Mouse (Mus musculus) kidney, adult 8-10 months (tissue): ENCODE results near the gene Higd1a.
A peak's percentile ranks its signal among the peaks of the same experiment; 100 is the strongest.

Experiments
- DNase-seq, 2 experiments: peaks; one replicate each; pipeline ENCODE4 v3.0.0; 2022

Gene Higd1a

DNA sequence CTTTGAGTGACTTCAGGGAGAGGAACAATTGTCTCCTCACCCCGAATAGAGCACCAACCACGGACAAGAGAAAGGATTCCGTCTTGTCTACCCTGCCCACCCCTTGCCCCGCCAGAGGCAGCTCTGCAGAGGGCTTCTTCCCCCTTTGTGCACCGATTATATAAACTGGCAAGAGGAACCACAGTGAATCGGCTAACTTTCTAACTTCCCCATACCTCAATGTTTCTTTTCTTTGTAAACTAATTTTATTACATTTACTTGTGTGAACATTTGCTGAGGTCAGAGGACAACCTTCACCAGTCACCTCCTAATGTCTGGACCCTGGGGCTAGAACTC is at the start of gene Higd1a:
Gene Higd1a (minus strand): TSS at position 210 of the 336 bp plus-strand sequence.
- DNase-seq: no peak

DNA sequence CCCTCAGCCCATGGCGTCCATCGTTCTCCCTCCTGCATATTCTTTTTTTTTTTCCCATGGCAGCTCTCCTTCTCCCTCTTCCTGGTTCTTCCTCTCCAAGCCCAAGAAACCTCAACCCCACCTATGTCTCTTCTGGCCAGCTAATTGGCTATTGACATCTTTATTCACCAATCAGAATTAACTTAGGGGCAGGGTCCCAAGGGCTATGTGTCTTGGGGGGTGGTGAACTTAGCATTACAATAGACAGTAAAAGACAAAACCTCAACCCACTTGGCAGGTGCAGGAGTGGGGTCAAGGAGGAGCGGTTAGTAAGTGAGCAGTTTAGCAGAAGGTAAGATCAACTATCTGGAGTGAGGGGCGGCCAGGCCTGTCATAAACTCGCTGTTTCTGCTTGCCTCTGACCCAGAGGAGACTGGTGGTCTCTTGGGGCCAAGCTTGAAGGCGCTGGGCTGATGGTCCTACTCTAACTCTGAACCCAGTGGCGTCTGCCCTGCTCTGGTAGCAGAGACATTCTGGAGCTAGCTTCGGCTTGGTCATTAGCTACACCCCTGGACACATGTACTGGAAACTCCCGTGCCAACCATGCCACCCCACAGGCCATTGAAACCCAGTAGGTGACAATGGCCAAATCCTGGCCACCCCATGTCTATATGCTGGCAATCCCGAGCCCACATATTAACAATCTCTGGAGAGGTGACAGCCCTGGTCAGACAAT is 49.4 kb upstream of the Higd1a start:
- no peak for DNase-seq

DNA sequence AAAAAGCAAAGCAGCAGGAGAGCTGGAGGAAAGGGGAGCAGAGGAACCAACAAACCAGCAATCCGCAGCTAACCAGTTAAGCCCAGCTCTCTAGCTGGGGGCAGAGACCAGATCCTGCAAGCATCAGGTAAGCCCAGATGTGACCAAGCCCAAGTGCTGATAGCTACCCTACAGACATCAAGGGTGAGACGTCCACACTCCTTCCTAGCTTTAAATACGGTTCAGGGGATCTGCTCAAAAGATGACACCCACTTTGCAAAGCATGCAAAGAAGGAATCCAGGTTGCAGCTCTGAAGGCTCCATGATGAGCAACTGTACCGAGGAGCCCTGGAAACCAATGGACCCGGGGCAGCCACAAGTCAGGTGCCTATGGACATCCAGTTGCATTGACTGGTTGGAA is 48.3 kb upstream of the Higd1a start:
- no peak for DNase-seq

DNA sequence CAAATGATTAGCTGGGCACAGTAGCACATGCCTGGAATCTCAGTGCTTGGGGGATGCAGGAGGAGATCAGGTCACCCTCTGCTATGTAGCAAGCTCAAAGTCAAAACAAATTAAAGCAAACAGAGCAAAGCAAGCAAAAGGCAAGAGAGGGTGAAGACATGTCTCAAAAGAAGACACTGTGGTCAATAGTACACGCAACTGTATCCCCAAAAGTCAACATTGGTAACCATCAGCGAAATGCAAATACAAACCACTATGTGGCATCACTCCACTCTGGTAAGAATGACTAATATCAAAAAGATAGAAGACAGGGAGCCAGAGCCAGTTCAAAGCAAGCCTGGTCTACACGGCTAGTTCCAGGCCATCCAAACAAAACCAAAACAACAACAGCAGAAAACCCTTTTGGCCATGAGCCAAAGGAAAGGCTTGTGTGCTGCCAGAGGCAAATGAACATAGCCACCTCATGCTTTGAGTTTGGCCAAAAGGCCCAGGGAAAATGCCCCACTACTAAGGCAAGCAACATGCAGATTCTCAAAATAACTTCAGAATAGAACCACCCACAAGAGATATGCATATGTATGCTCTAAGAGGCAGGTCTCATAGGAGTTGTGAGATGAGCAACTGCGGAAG is 47.5 kb upstream of the Higd1a start:
- no peak for DNase-seq

DNA sequence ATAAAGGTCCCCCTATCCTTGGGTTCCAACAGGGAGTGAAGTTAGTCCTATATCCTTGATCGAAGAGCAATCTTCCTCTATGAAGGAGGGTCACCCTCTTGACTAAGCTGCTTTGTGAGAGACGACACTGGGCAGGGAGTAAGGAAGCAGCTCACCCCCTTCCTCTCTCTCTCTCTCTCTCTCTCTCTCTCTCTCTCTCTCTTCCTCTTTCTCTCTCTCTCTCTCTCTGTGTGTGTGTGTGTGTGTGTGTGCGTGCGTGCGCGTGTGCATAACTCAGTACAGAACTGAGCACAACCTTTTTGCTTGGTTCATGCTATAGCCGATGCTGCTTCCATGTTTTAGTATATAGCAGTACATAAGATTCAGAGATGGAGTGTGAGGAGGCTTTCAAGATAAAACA is 46.8 kb upstream of the Higd1a start:
- no peak for DNase-seq

DNA sequence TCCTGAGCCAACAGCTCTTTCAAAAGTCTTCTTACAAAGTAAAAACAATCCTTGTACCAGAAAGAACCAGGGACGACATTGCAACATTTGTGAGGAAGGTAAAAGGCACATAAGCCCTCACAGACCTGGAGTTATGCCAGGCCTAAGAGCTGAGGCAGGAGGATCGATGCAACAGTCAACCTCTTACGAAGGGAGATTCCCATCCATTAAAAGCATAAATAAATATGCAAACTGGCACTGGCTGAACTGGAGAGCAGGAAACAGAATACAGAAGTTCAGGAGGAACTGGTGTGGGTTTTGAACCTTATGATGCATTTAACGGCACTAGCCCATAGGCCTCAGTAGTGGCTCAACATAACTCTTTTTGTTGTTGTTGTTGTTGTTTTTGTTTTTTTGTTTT is 46.2 kb upstream of the Higd1a start:
- no peak for DNase-seq

DNA sequence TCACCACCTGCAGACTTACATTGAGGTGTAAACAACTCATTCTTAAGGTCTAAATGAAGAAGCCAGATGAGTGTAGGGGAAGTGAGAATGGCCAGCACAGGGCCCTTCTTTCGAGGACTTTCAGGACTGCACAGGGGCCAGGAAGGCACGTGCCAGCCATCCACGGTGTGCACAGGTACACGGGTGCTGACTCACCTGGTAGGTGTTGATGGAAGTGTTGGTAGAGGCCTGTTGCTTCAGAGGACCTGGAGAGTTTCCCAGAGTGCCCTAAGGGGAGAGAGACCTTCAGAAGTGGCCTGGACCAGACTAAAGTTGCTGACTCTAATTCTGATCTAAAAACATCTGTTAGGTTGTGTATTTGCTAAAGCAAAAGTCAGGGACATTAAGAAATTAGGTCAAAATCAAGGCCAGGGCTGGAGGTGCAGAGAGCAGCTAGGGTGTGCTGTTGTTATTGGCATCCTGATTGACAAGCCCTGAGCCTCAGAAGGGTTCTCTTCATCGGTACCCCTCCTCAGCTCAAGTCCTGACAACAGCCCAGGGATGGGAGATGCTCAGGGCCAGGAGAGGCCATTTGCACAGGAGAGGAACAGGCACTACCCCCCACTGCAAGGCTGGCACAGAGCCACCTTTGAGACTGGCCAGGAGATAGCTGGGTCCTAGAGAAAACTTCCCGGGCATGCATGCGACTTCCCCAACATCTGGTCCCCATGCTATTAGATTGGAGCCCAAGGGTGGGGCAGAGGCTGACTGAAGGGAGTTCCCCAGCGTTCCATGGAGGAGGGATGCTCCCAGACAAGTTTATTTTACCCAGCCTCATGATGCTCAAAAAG is 45.5 kb upstream of the Higd1a start:
- no peak for DNase-seq

DNA sequence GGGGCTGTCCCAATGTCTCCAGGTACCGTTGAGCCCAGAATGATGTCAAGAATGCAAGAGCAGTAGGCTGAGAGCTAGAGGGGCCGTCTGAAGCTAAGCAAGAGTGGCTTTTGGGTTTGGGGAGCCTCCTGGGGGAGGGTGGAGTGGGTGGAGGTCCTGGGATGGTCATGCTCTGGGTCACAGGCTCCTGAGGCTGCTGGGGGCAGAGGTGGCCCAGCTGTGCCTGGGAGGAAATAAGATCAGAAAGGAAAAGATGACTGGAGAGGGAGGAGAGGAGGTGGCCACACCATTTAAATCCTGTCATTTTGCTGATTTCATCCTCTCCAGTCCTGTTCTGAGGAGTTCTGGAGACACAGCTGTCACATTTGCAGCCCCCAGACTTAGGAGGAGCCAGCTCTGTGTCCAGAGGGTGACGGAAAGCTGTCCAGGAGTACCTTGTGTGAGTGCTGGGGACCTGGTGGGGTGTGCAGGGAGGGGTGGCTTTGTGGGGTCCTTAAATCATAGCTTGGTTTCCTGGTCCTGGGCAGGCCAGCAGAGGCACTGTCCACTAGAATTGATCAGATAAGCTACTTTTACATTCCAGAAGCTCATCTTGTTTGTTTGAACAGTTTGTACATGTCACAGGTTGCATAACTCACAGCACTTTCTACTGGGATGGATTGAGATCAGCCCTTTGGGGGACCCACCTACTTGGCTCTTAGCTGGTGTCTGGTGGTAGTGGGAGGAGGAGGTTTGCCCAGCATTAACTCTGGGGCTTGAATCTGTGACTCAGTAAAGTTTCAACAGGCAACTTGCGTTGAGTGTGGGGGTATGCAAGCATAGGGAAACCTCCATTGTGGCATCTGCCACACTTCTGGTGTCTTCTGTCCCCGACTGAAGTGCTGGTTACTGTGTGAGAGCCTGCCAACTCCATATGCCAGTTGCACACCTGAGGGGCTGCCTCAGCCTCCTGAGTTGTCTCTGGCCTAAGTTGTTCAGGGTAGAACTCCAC is 43.8 kb upstream of the Higd1a start:
- no peak for DNase-seq

DNA sequence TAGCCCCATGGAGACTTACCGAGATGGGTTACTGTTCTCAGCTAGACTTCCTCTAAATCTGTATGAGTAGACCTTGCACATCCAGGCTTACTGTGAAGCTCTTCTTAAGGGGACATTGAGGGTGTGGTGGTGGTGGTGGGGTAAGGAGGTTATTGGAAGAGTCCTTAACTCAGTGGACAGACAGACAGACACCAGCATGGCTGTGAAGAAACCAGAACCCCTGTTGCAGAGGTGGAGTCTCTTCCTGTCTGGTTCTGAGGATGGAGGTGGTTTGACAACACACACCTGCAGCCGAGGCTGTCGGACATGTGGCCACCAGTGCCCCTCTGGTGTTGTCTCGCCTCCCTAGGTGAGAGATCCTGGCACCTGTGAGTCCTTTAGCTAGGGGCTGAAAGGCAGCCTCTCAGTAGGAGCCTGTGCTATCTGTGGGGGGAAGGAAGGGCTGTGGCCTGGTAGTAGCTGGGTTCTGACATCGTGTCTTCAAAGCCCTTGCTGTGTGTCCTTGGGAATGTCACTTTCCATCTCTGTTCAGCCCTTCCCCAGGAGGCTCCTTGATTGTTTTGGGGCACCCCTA is 42.2 kb upstream of the Higd1a start:
- no peak for DNase-seq

DNA sequence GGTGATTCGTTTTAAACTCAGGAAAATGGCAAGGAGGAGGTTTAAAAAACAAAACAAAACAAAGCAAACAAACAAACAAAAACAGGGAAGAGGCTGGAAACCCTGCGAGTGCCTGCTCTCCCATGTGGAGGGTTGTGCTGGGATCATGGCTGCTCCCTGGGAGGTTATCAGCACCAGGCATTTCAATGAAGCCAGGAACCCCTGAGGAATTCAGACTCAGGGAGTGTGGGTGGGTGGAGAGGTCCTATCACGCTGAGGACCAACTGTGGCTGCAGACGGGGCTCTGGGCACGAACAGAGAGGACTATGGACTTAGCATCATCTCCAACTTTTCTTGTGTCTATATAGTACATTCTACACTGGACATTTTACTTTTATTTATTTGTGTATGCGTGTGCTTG is 41.1 kb upstream of the Higd1a start:
- DNase-seq: no peak

DNA sequence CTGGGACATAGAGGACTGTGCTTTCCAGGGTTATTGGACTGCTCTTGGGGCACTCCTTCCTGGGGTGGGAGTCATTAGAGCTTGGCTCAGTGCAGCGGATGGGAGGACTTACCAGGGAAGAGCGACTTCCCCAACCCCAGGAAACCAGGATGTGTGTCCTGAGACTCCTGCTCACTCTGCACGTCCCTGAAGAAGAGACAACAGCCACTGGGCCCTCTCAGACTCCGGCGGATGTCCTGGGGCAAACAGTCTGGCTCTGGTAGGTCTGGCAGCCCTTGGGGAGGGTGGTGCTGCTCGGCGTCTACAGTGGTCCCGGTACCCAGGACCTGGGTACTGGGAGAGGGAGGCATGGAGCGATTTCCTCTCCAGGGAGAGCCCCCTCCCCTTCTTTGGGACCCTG is 40.1 kb upstream of the Higd1a start, which contains the start of gene Ackr2:
Gene Ackr2 (plus strand): TSS at position 111 of the 400 bp plus-strand sequence.
- DNase-seq: no peak

DNA sequence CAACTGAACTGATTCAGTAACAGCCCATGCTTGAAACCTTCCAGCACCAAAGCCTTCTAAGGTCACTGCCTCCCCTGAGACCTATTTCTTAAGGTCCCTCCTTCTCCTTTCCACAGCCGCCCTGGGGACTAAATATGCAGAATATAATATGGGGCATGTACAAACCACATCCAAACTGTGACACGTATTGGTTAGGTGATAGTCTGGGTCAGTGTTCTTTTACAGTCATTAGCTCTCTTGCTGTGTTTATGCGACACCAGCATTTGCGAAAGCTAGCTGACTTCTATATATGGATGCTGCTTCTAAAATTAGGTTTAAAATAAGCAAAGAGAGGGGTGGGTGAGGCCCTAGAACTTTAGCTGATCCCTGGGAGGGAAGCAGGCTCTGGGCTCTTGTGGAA is 38.7 kb upstream of the Higd1a start:
- no peak for DNase-seq

DNA sequence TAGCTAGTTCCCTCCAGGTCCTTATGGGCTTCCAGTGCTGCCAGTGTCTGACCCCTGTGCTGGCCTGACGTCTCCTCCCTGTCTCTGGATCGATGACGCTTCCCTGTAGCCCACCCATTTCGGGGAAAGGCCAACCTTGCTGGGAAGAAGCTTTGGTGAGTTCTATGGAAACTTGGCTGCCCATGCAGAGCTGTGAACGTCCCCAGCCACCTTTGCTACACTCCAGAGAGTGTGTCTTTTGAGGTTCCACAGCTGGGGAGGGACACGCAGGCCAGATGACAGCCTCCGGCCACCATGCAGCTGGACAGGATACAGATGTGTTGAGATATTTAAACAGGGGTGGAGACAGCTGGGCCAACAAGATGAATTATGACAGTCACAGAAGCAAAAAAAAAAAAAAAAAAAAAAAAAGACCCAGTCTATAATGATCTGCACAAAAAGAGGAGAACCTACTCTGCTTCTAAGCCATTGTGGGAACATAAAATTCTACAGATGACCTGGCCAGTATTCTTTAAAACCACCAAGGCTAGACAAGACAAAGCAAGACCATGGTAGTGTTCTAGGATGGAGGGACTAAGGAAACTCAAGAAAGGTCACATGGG is 37.3 kb upstream of the Higd1a start:
- DNase-seq: no peak

DNA sequence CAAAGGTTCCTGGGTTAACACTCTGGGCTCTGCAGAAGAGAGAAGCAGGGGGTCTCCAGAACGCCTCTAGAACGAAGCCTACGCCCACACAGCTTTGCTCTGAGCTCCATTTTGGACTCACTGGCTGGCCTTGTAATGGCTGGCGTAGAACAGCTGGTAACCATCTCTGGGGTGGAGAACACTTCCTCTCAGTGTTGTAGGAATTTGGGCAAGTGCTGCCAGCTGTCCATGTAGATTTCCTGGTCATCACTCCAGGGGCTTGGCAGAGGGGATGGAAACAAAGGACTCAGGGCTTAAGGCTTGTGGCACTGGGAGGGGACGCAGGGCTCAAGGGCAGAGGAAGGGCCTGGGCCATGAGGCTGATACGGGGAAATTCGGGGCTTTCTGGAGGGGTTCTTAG is 36.3 kb upstream of the Higd1a start:
- DNase-seq: no peak

DNA sequence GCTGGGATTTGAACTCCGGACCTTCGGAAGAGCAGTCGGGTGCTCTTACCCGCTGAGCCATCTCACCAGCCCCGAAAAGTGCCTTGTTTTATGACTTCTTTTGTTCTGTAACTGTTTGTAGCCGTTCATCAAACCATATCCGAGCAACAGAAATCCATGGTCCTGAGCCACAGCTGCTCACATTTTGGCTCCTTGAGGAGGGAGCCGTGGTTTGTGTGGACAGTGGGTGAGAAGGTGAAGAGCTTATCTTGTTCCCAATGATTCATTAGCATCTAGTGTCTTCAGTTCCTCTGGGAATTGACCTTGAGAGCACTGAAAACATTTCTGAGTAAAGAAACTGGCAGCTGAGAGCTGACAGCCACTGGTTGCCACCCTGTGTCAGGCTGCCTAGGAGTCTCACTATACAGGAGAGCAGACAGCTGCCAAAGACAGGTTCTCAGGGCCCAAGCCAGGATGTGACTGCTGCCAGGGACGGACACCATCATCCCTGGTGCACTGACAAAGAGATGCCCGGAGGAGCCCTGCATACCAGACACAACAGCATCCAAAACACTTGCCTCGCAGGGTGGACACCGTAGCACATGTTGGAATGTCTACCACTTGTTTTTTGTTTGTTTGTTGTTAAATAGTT is 34.0 kb upstream of the Higd1a start:
- DNase-seq: no peak

DNA sequence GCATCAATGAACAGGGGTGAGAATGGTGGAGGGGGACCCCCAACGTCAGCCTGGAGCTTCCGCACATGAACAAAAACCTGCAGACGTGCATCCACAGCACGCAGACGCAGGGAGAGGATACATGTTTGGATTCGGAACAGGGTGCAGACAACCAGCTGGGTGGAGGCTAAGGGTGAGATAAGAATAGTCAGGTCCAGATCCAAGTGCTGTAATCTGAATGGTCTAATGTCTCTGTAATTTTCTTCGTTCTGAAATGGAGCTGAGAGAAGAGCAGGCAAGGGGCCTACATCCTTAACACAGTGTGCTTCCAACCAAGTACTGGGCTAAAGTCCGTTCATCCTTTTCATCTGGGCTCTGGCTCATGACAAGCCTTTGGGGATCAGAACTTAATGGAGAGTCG is 33.1 kb upstream of the Higd1a start:
- DNase-seq: no peak

DNA sequence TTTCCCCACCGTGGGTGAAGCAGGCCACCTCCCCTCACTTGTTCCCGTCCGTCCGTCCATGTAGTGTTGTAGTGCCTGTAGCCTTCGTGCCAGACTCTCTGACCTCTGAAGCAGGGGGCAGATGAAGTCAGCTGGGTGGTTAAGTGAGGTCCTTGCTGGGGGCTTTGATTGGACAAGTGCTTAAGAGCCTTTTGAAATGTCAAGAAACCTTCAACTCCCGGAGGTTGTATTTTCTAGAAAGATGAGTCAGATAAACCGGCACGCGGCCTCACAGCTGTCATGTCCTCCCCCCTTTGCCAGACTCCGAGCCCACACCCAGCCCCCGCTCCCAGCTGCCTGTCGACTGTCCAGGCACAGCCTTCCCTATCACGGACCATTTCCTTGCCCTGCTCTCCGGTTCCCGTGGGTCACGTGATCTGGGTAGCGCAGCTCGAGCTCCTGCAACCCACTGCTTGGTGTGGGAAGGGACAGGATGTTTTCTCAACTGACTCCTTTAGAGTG is 32.3 kb upstream of the Higd1a start:
- DNase-seq: peak; percentile 41 to 47

DNA sequence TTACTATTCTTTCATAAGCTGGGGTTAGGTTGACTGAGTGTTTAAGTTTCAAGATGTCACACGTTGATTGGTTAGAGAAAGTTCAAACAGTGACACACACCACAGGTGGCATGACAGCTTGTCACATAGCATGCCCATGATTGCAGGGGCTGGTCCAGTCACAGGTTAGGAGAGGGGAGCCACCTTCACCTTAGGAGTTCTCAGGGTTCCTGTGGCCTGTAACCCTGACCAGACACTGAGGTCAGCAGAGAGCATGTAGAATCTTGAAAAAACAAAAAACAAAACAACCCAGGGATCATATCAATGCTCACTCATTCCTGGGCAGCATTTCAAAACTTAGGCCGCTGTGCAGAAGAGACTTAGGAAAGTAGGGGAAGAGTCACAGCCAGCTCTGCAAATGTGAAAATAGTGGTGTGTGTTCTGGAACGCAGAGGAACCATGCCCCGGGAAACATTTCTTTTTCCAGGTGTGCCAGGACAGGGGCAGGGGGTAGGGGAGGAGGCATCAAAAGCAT is 31.8 kb upstream of the Higd1a start:
- DNase-seq: no peak

DNA sequence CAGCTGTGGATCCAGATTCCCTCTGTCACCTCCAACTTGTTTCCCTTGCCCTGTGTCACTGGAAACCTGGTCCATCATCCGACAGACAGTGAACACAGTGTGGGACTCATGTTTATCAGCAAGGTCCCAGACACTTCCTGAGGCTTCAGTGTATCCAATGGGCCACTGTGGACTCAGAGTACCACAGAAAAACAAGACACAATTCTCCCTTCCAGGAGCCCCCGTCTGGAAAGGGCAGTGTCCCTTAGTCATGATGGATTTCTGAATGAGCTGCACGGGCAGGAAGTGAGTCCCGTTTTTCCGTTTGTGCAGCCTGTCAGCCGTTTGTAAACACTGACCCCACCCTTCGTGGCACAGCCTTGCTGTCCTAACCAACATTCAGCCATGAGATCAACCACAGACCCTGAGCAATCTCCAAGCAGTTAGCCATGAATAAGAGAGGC is 23.9 kb upstream of the Higd1a start:
- no peak for DNase-seq

DNA sequence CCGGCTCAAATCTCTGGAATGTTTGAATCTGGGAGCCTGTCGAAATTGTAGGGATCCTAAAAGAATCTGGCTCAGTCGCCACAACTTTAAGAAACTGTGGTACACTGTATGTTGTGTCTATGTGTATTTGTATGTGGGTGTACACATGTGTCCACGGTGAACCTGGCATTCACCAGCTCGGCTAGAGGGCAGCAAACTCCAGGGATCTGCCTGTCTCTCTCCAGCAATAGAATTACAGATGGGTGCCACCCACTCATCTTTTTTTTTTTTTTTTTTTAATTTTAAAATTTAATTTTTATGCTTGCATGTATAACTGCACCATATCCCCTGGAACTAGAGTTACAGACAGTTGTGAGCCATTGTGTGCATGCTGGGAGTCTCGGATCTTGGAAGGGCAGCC is 23.1 kb upstream of the Higd1a start:
- no peak for DNase-seq

DNA sequence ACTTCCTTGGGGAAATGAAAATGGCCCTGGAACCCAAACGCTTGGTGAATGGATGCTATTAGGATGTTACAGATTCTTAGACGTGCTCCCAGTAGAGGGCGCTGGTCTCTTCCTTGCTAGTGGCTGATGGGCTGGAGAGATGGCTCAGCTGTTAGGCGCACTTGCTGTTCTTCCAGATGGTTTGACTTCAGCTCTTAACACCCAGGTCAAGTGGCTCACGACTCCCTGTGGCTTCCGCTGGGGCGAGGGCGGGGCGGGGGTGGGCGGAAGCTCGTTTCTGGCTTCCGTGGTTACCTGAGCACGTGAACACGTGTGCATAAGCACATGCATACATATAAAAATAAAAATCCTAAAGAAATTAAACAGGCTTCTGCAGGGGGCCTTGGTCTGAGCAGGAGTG is 22.7 kb upstream of the Higd1a start:
- DNase-seq: peak; percentile 49 to 68
